Mouse (Mus musculus) lung, embryonic 15.5 days (tissue): ENCODE measurements around the gene Slc25a5. TPM values are rescaled to one million over a fixed set of nuclear protein-coding genes. Genes with fewer than 3 reads are reported as not detected.

Experiments
- ATAC-seq: fragments of 200-750 bp; cut with Nextera tagmentation; 2 replicates; pipeline ENCODE4 v1.8.0; 2017; ENCODE audit warnings: moderate number of reproducible peaks, borderline replicate concordance; ENCODE audit not compliant: low FRiP score, low TSS enrichment; ENCODE audit errors: extremely low read depth
- H3K27ac ChIP-seq: fragments of 300-500 bp; sonication (generic); 2 replicates; pipeline ENCODE4 v1.5.1; 2015; ENCODE audit warnings: moderate library complexity, mild to moderate bottlenecking, inconsistent platforms
- H3K27me3 ChIP-seq: fragments of 300-500 bp; sonication (generic); 2 replicates; pipeline ENCODE4 v1.6.1; 2015; ENCODE audit warnings: inconsistent platforms
- H3K36me3 ChIP-seq: fragments of 300-500 bp; sonication (generic); 2 replicates; pipeline ENCODE4 v1.6.1; 2015; ENCODE audit warnings: inconsistent platforms
- H3K4me1 ChIP-seq: fragments of 300-500 bp; sonication (generic); 2 replicates; pipeline ENCODE4 v1.6.1; 2015; ENCODE audit warnings: inconsistent platforms
- H3K4me2 ChIP-seq: fragments of 300-500 bp; sonication (generic); 2 replicates; pipeline ENCODE4 v1.6.1; 2015; ENCODE audit warnings: inconsistent platforms, mild to moderate bottlenecking, moderate library complexity
- H3K4me3 ChIP-seq: fragments of 300-500 bp; sonication (generic); 2 replicates; pipeline ENCODE4 v1.5.1; 2015; ENCODE audit warnings: mild to moderate bottlenecking, inconsistent platforms
- H3K9ac ChIP-seq: fragments of 300-500 bp; sonication (generic); 2 replicates; pipeline ENCODE4 v1.6.1; 2015; ENCODE audit warnings: inconsistent platforms
- H3K9me3 ChIP-seq: fragments of 300-500 bp; sonication (generic); 2 replicates; pipeline ENCODE4 v1.6.1; 2016; ENCODE audit warnings: inconsistent platforms
- WGBS: fragments of 180-500 bp; shearing (Covaris S2); methylation state at CpG from one replicate; pipeline ENCODE4 v1.1.7; 2015; 5-methylcytosine and 5-hydroxymethylcytosine counted together
- polyA plus RNA-seq: library from polyadenylated mRNA; unstranded; fragments of >200 nt; fragmentation: Nextera tagmentation; extraction: Ambion mirVana; gene quantifications from 2 replicates; pipeline ENCODE4 v1.2.1, GENCODE M21; 2015

The Slc25a5 gene
- polyA plus RNA-seq, 1 experiment from 2014 or later = 645 TPM

- H3K36me3 ChIP-seq = no peaks in the 10 kb centered on the region
- ATAC-seq = no peak; the same call in 1 of the 2 replicates
- no peak overlapping the region for H3K4me2 ChIP-seq
- no peak overlapping the region for H3K27ac ChIP-seq
- H3K27me3 ChIP-seq = no peaks in the 10 kb centered on the region
- H3K9ac ChIP-seq = no peak overlapping the region
- H3K4me1 ChIP-seq = peaks cover 4% of the 10 kb centered on the region; the same call in 1 of the 2 replicates
- no peaks in the 10 kb centered on the region for H3K9me3 ChIP-seq
- H3K4me3 ChIP-seq = no peak overlapping the region
- WGBS = 22% methylated on average over 4 of the region's 4 CpGs
Observed at GRCm38 (mm10) chrX:36820201-36820600, 24.8 kb downstream of the Slc25a5 start.

GRCm38 (mm10) chrX:36823932-36824711 lies 28.7 kb downstream of the Slc25a5 start:
- no peaks in the 10 kb centered on the region for H3K9me3 ChIP-seq
- no peak overlapping the region for H3K4me3 ChIP-seq
- no peaks in the 10 kb centered on the region for H3K4me1 ChIP-seq
- H3K27ac ChIP-seq = no peak overlapping the region
- 77% methylated on average over 10 of the region's 10 CpGs for WGBS
- H3K27me3 ChIP-seq = no peaks in the 10 kb centered on the region
- H3K4me2 ChIP-seq = no peak overlapping the region
- no peaks in the 10 kb centered on the region for H3K36me3 ChIP-seq
- ATAC-seq = no peak
- no peak overlapping the region for H3K9ac ChIP-seq

- 49% methylated on average over 2 of the region's 2 CpGs for WGBS
- no peak overlapping the region for H3K27ac ChIP-seq
- H3K27me3 ChIP-seq = no peaks in the 10 kb centered on the region
- no peak overlapping the region for H3K4me3 ChIP-seq
- no peaks in the 10 kb centered on the region for H3K9me3 ChIP-seq
- no peak for ATAC-seq
- no peaks in the 10 kb centered on the region for H3K36me3 ChIP-seq
- H3K9ac ChIP-seq = no peak overlapping the region
- no peak overlapping the region for H3K4me2 ChIP-seq
- H3K4me1 ChIP-seq = no peaks in the 10 kb centered on the region
Observed at GRCm38 (mm10) chrX:36825032-36825431, 29.6 kb downstream of the Slc25a5 start.

- Histone ChIP-seq H3K36me3 (no peaks in the 10 kb centered on the region), H3K27ac (no peak overlapping the region), H3K4me2 (no peak overlapping the region), H3K4me3 (no peak overlapping the region), H3K9me3 (no peaks in the 10 kb centered on the region), H3K27me3 (no peaks in the 10 kb centered on the region), H3K4me1 (no peaks in the 10 kb centered on the region), H3K9ac (no peak overlapping the region)
- no peak for ATAC-seq
- 88% methylated on average over 5 of the region's 5 CpGs for WGBS
Observed at GRCm38 (mm10) chrX:36826873-36827272, 31.4 kb downstream of the Slc25a5 start.

- ATAC-seq = peak; percentile 58; the same call in 1 of the 2 replicates
- no peak overlapping the region for H3K27ac ChIP-seq
- H3K27me3 ChIP-seq = no peaks in the 10 kb centered on the region
- H3K4me3 ChIP-seq = no peak overlapping the region
- H3K9me3 ChIP-seq = no peaks in the 10 kb centered on the region
- WGBS = 27% methylated on average over 5 of the region's 5 CpGs
- no peak overlapping the region for H3K4me2 ChIP-seq
- H3K4me1 ChIP-seq = no peaks in the 10 kb centered on the region
- H3K9ac ChIP-seq = no peak overlapping the region
- H3K36me3 ChIP-seq = no peaks in the 10 kb centered on the region
Observed at GRCm38 (mm10) chrX:36830271-36830670, 34.8 kb downstream of the Slc25a5 start.

- 17% methylated on average over 4 of the region's 4 CpGs for WGBS
- Histone ChIP-seq H3K27me3 (no peaks in the 10 kb centered on the region), H3K4me1 (no peaks in the 10 kb centered on the region), H3K36me3 (no peaks in the 10 kb centered on the region), H3K27ac (0 out of 2 replicates have a peak overlapping the region, but pooled peaks have one; percentile 19), H3K9ac (no peak overlapping the region), H3K4me3 (no peak overlapping the region), H3K4me2 (no peak overlapping the region), H3K9me3 (no peaks in the 10 kb centered on the region)
- peak; percentile 84 for ATAC-seq
Observed at GRCm38 (mm10) chrX:36831632-36832031, 36.2 kb downstream of the Slc25a5 start.

- Histone ChIP-seq H3K4me3 (no peak overlapping the region), H3K4me2 (peak overlapping the region; percentile 44), H3K9me3 (no peaks in the 10 kb centered on the region), H3K27ac (no peak overlapping the region), H3K9ac (no peak overlapping the region), H3K36me3 (no peaks in the 10 kb centered on the region), H3K4me1 (no peaks in the 10 kb centered on the region), H3K27me3 (no peaks in the 10 kb centered on the region)
- ATAC-seq = no peak
- WGBS = 28% methylated on average over 19 of the region's 19 CpGs
Observed at GRCm38 (mm10) chrX:36833397-36834084, 38.1 kb downstream of the Slc25a5 start.

- no peak for ATAC-seq
- WGBS = 48% methylated on average over 6 of the region's 6 CpGs
- Histone ChIP-seq H3K9me3 (no peaks in the 10 kb centered on the region), H3K9ac (no peak overlapping the region), H3K4me3 (no peak overlapping the region), H3K4me1 (no peaks in the 10 kb centered on the region), H3K4me2 (no peak overlapping the region), H3K36me3 (no peaks in the 10 kb centered on the region), H3K27me3 (no peaks in the 10 kb centered on the region), H3K27ac (no peak overlapping the region)
Observed at GRCm38 (mm10) chrX:36837069-36837676, 41.7 kb downstream of the Slc25a5 start.

- 45% methylated on average over 7 of the region's 7 CpGs for WGBS
- no peaks in the 10 kb centered on the region for H3K27me3 ChIP-seq
- no peaks in the 10 kb centered on the region for H3K36me3 ChIP-seq
- no peak overlapping the region for H3K4me3 ChIP-seq
- ATAC-seq = no peak
- no peak overlapping the region for H3K4me2 ChIP-seq
- peak overlapping the region; percentile 71 for H3K27ac ChIP-seq
- no peak overlapping the region for H3K9ac ChIP-seq
- no peaks in the 10 kb centered on the region for H3K4me1 ChIP-seq
- H3K9me3 ChIP-seq = no peaks in the 10 kb centered on the region
Observed at GRCm38 (mm10) chrX:36839391-36839790, 43.9 kb downstream of the Slc25a5 start.

- Histone ChIP-seq H3K4me2 (no peak overlapping the region), H3K27ac (no peak overlapping the region), H3K9ac (no peak overlapping the region), H3K36me3 (no peaks in the 10 kb centered on the region), H3K4me3 (no peak overlapping the region), H3K4me1 (no peaks in the 10 kb centered on the region), H3K9me3 (no peaks in the 10 kb centered on the region), H3K27me3 (no peaks in the 10 kb centered on the region)
- ATAC-seq = no peak
- 70% methylated on average over 6 of the region's 6 CpGs for WGBS
Observed at GRCm38 (mm10) chrX:36841698-36842097, 46.2 kb downstream of the Slc25a5 start.

GRCm38 (mm10) chrX:36843346-36843990 lies 48.0 kb downstream of the Slc25a5 start:
- H3K9ac ChIP-seq = no peak overlapping the region
- 77% methylated on average over 4 of the region's 4 CpGs for WGBS
- no peaks in the 10 kb centered on the region for H3K27me3 ChIP-seq
- H3K4me2 ChIP-seq = no peak overlapping the region
- H3K36me3 ChIP-seq = no peaks in the 10 kb centered on the region
- ATAC-seq = no peak
- H3K4me3 ChIP-seq = no peak overlapping the region
- no peaks in the 10 kb centered on the region for H3K4me1 ChIP-seq
- no peak overlapping the region for H3K27ac ChIP-seq
- no peaks in the 10 kb centered on the region for H3K9me3 ChIP-seq
